Mouse (Mus musculus): ENCODE measurements around the gene Mafb. TPM values are rescaled to one million over a fixed set of nuclear protein-coding genes. Genes with fewer than 3 reads are reported as not detected.

Gene Mafb
- polyA plus RNA-seq, 1 experiment = 0.24 TPM

DNA sequence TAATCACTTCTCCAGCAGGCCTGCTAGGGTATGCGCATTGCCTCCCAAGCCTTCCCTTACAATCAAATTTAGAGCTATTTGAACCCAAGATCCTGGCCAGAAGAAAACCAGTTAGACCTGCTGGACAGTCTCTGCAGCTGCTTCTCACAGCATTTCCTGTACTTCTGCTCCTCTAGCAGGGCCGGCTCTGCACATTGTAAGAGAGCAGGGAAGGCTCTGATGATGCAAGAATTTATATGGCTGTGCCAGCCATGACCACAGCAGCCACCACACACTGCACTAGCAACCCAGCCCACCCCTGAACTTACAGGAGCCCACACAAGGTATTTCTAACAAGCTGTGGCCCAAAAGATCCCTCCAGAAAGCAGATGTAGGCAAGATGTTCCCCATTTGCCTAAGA is 13.3 kb downstream of the Mafb start:
- Histone ChIP-seq H3K36me3 (ENCODE audit: control insufficient read depth, insufficient read depth, low read length, poor library complexity, severe bottlenecking) (no peaks in the 10 kb centered on the region), H3K4me1 (ENCODE audit: control insufficient read depth, insufficient read depth, low read length) (peaks cover 3% of the 10 kb centered on the region), H3K27ac (ENCODE audit: insufficient read depth, low read length) (no peak overlapping the region), H3K9me3 (replicated peaks; ENCODE audit: control insufficient read depth, insufficient read depth, low read length, poor library complexity, severe bottlenecking) (no peaks in the 10 kb centered on the region), H3K4me3 (ENCODE audit: low read depth, low read length) (no peak overlapping the region), H3K9ac (ENCODE audit: low read depth, poor library complexity, severe bottlenecking) (no peak overlapping the region), H3K27me3 (ENCODE audit: control insufficient read depth, insufficient read depth, low read length, poor library complexity, severe bottlenecking) (0 out of 2 replicates have a peak, but pooled peaks cover 2% of the 10 kb centered on the region)
- TF ChIP-seq EP300 (IDR thresholded peaks at IDR 0.05; ENCODE audit: insufficient read depth, low read depth, low read length) = no peak
- TF ChIP-seq POLR2A (IDR thresholded peaks at IDR 0.05; ENCODE audit: insufficient read depth, low read length) = no peak
- no peak for TF ChIP-seq CTCF (IDR thresholded peaks at IDR 0.05; ENCODE audit: low read depth, low read length)

DNA sequence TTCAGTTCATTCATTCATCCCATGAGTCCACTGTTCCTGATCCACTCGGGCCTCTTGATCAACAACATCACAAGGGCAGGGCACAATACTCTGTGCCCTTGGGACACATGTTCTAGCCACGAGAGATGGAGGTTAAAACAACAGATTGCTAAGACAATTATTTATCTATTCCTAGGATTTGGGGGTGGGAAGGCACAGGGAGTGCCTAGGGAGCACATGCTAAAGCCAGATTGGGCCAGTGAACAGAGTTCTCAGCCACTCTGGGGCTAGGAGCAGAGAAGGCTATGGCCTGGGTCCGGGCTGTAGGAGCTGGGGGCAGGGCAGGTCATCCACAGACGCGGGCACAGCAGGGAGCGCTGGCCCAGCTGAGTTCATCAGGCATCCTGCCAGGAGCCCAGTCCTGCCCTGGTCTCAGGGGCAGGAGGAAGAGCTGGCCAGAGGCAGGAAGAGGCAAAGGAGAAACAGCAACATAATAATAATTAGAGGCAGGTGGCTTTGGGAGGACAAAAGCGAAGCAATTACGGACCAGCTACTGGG is 15.8 kb downstream of the Mafb start:
- Histone ChIP-seq H3K4me1 (ENCODE audit: control insufficient read depth, insufficient read depth, low read length) (peaks cover 3% of the 10 kb centered on the region), H3K36me3 (ENCODE audit: control insufficient read depth, insufficient read depth, low read length, poor library complexity, severe bottlenecking) (no peaks in the 10 kb centered on the region), H3K9ac (ENCODE audit: low read depth, poor library complexity, severe bottlenecking) (no peak overlapping the region), H3K27me3 (ENCODE audit: control insufficient read depth, insufficient read depth, low read length, poor library complexity, severe bottlenecking) (no peaks in the 10 kb centered on the region), H3K4me3 (ENCODE audit: low read depth, low read length) (no peak overlapping the region), H3K9me3 (replicated peaks; ENCODE audit: control insufficient read depth, insufficient read depth, low read length, poor library complexity, severe bottlenecking) (no peaks in the 10 kb centered on the region), H3K27ac (ENCODE audit: insufficient read depth, low read length) (no peak overlapping the region)
- TF ChIP-seq CTCF (IDR thresholded peaks at IDR 0.05; ENCODE audit: low read depth, low read length) = no peak
- no peak for TF ChIP-seq EP300 (IDR thresholded peaks at IDR 0.05; ENCODE audit: insufficient read depth, low read depth, low read length)
- TF ChIP-seq POLR2A (IDR thresholded peaks at IDR 0.05; ENCODE audit: insufficient read depth, low read length) = no peak

DNA sequence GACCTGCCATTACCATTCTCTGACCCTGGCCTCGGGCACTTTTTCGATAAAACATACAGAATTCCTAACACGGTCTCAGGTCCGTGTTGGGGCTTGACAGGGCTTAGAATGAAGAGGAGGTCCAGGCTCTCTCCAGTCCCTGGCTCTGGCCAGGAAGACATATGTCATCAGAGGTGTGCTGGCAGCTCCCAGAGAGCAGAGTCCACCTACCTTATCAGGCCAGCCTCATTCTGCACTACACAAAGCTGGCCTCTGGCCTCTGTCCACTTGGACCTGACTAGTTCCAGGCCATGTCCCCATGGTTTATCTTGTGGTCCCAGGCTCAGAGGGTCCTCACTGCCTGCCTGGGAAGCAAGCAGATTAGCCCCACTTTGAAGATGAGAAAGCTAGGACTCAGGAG is 17.3 kb downstream of the Mafb start:
- Histone ChIP-seq H3K9ac (ENCODE audit: low read depth, poor library complexity, severe bottlenecking) (no peak overlapping the region), H3K27ac (ENCODE audit: insufficient read depth, low read length) (no peak overlapping the region), H3K36me3 (ENCODE audit: control insufficient read depth, insufficient read depth, low read length, poor library complexity, severe bottlenecking) (no peaks in the 10 kb centered on the region), H3K9me3 (replicated peaks; ENCODE audit: control insufficient read depth, insufficient read depth, low read length, poor library complexity, severe bottlenecking) (no peaks in the 10 kb centered on the region), H3K4me1 (ENCODE audit: control insufficient read depth, insufficient read depth, low read length) (peaks cover 3% of the 10 kb centered on the region), H3K4me3 (ENCODE audit: low read depth, low read length) (no peak overlapping the region), H3K27me3 (ENCODE audit: control insufficient read depth, insufficient read depth, low read length, poor library complexity, severe bottlenecking) (no peaks in the 10 kb centered on the region)
- TF ChIP-seq CTCF (IDR thresholded peaks at IDR 0.05; ENCODE audit: low read depth, low read length) (no peak), EP300 (IDR thresholded peaks at IDR 0.05; ENCODE audit: insufficient read depth, low read depth, low read length) (no peak), POLR2A (IDR thresholded peaks at IDR 0.05; ENCODE audit: insufficient read depth, low read length) (no peak)

DNA sequence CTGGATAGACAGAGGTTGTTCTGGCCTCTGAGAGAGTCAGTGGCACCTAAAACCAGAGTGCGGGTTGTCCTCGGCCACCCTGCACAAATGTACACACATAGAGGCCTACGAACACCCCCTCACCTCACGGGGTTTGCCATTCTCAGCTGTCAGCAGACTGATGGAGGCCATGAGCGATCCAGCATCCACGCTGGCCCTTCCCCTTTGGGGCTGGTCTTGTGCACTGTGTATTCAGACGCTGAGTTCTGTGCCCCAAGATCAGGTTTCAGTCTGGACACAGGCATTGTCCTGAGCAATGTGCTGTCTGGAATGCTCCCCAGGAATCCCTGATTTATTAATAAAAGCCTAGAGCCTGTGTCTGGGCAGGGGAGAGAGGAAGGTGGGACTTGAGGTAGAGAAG is 18.1 kb downstream of the Mafb start:
- no peaks in the 10 kb centered on the region for H3K27me3 ChIP-seq (ENCODE audit: control insufficient read depth, insufficient read depth, low read length, poor library complexity, severe bottlenecking)
- H3K36me3 ChIP-seq (ENCODE audit: control insufficient read depth, insufficient read depth, low read length, poor library complexity, severe bottlenecking) = no peaks in the 10 kb centered on the region
- TF ChIP-seq EP300 (IDR thresholded peaks at IDR 0.05; ENCODE audit: insufficient read depth, low read depth, low read length) (peak; percentile 68; the same call in 1 of the 2 replicates), POLR2A (IDR thresholded peaks at IDR 0.05; ENCODE audit: insufficient read depth, low read length) (no peak), CTCF (IDR thresholded peaks at IDR 0.05; ENCODE audit: low read depth, low read length) (no peak)
- H3K4me3 ChIP-seq (ENCODE audit: low read depth, low read length) = no peak overlapping the region
- H3K9me3 ChIP-seq (replicated peaks; ENCODE audit: control insufficient read depth, insufficient read depth, low read length, poor library complexity, severe bottlenecking) = no peaks in the 10 kb centered on the region
- no peak overlapping the region for H3K9ac ChIP-seq (ENCODE audit: low read depth, poor library complexity, severe bottlenecking)
- peaks cover 3% of the 10 kb centered on the region for H3K4me1 ChIP-seq (ENCODE audit: control insufficient read depth, insufficient read depth, low read length)
- H3K27ac ChIP-seq (ENCODE audit: insufficient read depth, low read length) = no peak overlapping the region

DNA sequence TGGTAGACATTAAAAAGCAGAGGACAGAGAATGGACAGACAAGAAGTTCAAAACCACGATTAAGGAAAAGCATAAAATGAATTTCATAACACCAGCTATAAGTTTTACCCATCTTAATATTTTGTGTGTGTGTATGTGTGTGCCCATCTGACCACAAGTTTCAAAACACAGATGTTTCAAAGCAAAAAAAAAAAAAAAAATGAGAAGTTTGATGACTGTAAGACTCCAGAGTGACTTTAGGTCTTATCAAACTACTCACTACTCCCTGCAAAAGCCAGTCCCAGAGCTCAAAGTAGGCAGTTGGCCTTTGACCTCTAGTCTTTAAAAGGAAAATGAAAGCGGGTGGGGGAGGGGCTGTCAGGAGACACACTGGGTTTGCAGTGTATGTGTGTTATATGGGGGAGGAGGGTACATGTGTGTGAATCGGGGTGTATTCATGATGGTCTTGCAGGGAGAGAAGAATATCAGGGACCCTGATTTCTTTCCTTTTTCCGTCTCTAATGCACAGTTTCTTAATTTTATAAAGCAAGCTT is 18.7 kb downstream of the Mafb start:
- Histone ChIP-seq H3K27me3 (ENCODE audit: control insufficient read depth, insufficient read depth, low read length, poor library complexity, severe bottlenecking) (no peaks in the 10 kb centered on the region), H3K9ac (ENCODE audit: low read depth, poor library complexity, severe bottlenecking) (no peak overlapping the region), H3K4me1 (ENCODE audit: control insufficient read depth, insufficient read depth, low read length) (peaks cover 3% of the 10 kb centered on the region), H3K4me3 (ENCODE audit: low read depth, low read length) (no peak overlapping the region), H3K36me3 (ENCODE audit: control insufficient read depth, insufficient read depth, low read length, poor library complexity, severe bottlenecking) (no peaks in the 10 kb centered on the region), H3K9me3 (replicated peaks; ENCODE audit: control insufficient read depth, insufficient read depth, low read length, poor library complexity, severe bottlenecking) (no peaks in the 10 kb centered on the region), H3K27ac (ENCODE audit: insufficient read depth, low read length) (no peak overlapping the region)
- TF ChIP-seq CTCF (IDR thresholded peaks at IDR 0.05; ENCODE audit: low read depth, low read length) (no peak), POLR2A (IDR thresholded peaks at IDR 0.05; ENCODE audit: insufficient read depth, low read length) (no peak), EP300 (IDR thresholded peaks at IDR 0.05; ENCODE audit: insufficient read depth, low read depth, low read length) (no peak)

DNA sequence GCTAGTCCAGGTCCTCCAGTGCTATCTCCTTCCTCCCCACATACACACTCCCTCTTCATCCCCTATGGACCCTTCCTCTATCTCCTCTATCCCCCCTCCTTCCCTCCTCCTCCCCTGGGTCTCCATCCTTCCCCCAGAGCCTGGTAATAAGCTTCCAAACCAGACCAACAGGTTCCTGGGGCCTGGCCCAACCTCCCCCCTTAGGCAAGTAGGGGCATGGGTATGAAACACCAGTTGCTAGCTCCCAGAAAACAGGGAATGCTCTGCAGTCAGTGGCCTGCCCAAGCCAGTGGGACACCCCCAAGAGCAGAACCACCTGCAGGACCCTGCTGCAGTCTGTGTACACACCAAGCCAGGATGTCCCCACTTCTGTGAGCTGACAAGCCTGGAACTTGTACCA is 21.2 kb downstream of the Mafb start:
- Histone ChIP-seq H3K4me1 (ENCODE audit: control insufficient read depth, insufficient read depth, low read length) (peaks cover 3% of the 10 kb centered on the region), H3K9ac (ENCODE audit: low read depth, poor library complexity, severe bottlenecking) (no peak overlapping the region), H3K27ac (ENCODE audit: insufficient read depth, low read length) (no peak overlapping the region), H3K4me3 (ENCODE audit: low read depth, low read length) (no peak overlapping the region), H3K9me3 (replicated peaks; ENCODE audit: control insufficient read depth, insufficient read depth, low read length, poor library complexity, severe bottlenecking) (no peaks in the 10 kb centered on the region), H3K27me3 (ENCODE audit: control insufficient read depth, insufficient read depth, low read length, poor library complexity, severe bottlenecking) (no peaks in the 10 kb centered on the region), H3K36me3 (ENCODE audit: control insufficient read depth, insufficient read depth, low read length, poor library complexity, severe bottlenecking) (no peaks in the 10 kb centered on the region)
- TF ChIP-seq POLR2A (IDR thresholded peaks at IDR 0.05; ENCODE audit: insufficient read depth, low read length) = no peak
- no peak for TF ChIP-seq EP300 (IDR thresholded peaks at IDR 0.05; ENCODE audit: insufficient read depth, low read depth, low read length)
- TF ChIP-seq CTCF (IDR thresholded peaks at IDR 0.05; ENCODE audit: low read depth, low read length) = no peak
